Mouse (Mus musculus): ENCODE results near the gene Ajuba.

Ajuba gene

GRCm38 (mm10) chr14:54544703-54545102 is 32.7 kb downstream of the Ajuba start:
- DNase-seq (ENCODE audit: low spot score), result no peak

DNA sequence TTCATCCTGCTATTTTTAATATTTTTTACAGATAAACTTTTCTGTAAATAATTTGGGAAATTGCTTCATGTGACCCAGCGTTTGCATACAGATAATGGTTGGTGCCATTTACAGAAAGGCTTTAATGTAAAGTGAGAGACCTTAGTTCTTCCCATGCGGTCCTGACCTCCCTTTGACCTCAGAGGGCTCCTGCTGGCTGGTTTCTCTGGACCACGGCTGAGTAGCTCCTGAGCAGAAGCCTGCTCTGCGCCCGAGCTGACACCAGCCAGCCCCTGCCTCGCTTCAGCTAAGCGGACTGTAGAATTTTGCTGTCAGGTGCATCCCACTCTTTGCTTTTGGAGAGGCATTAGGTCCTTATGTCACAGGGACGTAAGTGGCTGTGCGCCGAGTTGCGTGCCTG is 36.6 kb downstream of the Ajuba start:
- no peak for DNase-seq (ENCODE audit: low spot score)

- DNase-seq (ENCODE audit: low spot score), result no peak
Measured at GRCm38 (mm10) chr14:54538580-54538979, 38.8 kb downstream of the Ajuba start.

GRCm38 (mm10) chr14:54528446-54529111 is 48.8 kb downstream of the Ajuba start:
- DNase-seq (ENCODE audit: low spot score), result peak; percentile 79

DNA sequence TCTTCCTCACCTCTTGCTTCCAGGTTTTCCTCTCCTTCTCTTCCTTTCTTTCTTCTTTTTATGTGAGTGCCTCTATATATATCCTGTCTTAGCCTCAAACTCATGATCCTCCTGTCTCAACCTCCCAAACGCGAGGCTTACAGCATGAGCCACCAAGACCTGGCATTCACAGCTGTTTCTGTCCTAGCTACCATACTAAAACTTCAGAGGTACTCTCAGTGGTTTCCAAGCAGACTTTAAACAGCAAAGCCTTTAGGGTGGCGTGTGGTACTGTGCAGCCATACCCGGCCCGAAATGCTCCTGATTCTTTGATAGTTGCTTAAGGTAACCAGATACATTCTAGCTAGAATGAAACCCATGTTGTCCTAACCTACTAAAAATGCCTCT is 49.4 kb downstream of the Ajuba start:
- DNase-seq (ENCODE audit: low spot score), result no peak

GRCm38 (mm10) chr14:54527227-54528006 is 49.9 kb downstream of the Ajuba start:
- DNase-seq (ENCODE audit: low spot score), result peak; percentile 35

GRCm38 (mm10) chr14:54523600-54523999 is 53.8 kb downstream of the Ajuba start:
- DNase-seq (ENCODE audit: low spot score), result no peak

Data from yolk sac, embryonic 10.5 days (tissue).